Mouse (Mus musculus): Measurements from ENCODE around the gene Gm42715.
"Not testable (repeated sequence)": the region's sequence is repeated elsewhere in the genome, so short reads cannot be mapped to it uniquely, and the experiment has no call there.

Gm42715 gene

DNA sequence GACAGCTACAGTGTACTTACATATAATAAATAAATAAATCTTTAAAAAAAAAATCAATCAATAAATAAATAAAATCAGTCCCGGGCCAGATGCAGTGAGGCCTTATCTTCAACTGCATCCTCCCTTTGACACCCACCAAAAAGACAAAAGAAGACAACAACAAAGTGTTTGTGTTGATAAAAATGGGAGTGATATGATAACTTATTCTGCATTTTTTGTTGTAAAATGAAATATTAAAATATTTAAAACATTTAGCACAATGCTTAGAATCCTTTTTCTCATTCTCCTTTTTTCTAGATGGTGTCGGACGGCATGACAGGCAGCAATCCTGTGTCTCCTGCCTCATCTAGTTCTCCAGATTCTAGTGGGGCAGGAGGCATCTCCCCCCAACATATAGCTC is at the start of gene Gm42715:
Gene Gm42715, plus strand, starts transcription at position 301 of the 400 bp plus-strand sequence.
- no peak for DNase-seq

DNA sequence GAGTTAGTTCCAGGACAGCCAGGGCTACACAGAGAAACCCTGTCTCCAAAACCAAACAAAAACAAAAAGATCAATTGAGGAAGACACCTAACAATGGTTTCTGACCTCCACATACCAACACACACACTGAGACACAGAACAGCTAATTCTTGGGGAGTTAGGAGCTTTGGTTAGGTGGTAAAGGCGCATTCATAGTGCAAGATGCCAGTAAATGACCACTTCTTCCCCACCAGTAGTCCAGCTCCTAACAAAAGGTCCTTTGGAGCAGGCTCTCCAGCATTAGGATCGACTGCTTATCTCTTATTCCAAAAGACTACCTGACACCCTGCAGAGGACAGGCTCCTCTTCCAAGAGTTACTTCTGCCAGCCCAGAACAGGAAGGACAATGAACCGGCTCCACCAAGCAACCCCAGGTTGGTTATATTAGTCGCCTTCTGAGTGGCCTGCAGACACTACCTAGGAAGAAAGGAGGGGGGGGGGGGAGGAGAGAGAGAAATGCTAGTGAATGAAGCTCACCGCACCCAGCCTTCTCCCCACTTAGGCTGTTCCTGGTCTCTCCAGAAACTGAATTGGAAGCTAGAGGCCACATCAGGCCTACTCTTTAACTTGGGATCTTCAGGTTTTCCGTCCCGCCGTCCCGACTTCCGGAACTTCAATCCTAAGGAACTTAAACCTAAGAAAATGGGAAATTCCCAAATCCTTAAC is 49.2 kb upstream of the Gm42715 start:
- DNase-seq = peak; percentile 23

DNA sequence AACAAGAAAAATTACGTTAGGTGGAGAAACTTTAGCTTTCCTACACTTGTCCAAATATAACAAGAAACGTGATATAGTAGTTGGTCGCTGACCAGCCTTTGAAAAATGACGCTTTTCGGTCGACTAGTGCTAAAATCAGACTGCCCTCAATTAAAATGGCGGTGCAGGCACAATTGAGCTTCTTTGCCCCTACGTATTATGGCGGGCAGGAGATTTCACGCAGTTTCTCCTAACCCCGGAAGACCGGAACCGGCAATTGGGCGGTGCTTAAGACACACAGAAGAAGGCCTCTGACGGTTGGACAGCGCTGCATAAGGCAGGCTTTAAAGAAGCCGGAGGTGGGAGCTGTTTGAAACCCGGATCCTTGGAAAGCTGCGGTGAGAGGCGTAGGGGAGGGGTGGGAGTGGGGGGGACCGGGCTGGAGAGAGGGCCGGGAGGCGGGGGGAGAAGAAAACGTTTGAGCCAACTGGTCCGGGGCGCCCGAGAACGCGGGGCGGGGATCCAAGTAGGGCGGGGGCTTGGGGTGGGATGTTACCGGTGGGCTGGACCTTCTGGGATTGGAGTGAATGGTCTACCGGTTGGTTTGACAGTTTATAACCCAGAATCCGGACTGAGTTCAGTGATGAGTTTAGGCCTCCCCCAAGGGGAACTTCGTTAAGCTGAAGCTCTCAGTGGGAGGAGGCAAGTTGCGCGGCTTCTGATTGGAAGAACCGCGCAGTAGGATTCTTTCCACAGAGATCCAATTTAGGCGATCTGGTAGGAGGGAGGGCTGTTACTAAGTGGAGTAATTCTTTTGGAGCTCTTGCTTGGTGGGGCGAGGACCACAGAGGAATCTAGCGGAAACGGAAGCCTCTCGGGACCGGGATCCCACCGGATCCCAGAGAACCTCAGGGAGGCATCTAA is 48.4 kb upstream of the Gm42715 start:
- peak; percentile 88 for DNase-seq

DNA sequence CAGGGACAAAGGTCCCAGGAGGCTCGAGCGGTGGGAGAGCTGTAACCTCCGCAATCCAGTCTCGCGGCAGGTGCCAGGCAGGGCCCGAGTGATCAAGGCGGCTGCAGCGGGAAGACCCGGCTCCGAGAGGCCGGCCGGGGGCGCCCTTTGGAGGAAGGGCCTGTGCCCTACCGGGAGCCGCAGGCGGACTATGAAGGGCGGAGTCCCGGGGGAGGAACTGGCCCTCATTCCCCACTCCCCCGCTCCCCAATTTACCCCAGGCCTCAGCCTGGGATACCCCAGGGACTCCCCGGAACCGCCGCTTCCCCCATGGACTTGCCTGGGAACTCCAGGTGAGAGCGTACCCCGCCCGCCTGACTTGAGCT is 47.8 kb upstream of the Gm42715 start:
- DNase-seq = peak; percentile 60

GRCm38 (mm10) chr7:127472060-127472459 is 47.3 kb upstream of the Gm42715 start:
- DNase-seq = no peak

GRCm38 (mm10) chr7:127473705-127474104 is 45.7 kb upstream of the Gm42715 start:
- DNase-seq = peak; percentile 59

DNA sequence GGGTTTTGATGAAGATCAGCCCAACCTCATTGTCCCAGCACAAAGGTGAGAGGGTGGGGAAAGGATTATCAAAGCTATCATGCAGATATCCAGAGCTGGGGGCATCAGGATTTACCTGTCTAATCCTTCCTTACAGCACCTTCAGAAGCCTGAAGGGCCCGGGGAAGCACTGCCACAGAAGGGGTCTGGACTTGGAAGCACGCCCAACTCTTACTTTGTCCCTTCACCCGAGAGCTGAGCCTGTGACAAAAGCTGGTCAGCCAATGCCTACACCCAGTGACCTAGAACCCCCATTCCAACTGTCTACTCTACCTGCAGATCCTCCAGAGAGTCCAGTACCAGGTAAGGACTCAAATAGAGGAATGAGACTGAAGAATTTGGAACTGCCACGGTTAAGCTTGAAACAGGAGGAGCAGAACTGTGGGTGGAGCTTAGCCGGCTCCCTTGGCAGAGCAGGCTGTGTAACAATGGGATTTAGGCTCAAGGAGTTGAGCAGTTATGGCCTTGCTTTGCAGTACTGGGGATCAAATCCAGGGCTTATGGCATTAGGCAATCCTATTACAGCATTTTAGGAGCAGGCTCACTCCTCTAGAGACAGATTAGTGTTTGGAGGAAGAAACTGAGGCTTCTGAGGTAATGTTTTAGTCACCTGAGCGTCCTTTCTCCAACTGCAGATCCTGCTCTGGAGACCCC is 44.9 kb upstream of the Gm42715 start:
- DNase-seq = no peak

GRCm38 (mm10) chr7:127475186-127475740 is 44.1 kb upstream of the Gm42715 start:
- no peak for DNase-seq

- DNase-seq = no peak
These were observed 43.0 kb upstream of the Gm42715 start for GRCm38 (mm10) chr7:127476336-127476735.

DNA sequence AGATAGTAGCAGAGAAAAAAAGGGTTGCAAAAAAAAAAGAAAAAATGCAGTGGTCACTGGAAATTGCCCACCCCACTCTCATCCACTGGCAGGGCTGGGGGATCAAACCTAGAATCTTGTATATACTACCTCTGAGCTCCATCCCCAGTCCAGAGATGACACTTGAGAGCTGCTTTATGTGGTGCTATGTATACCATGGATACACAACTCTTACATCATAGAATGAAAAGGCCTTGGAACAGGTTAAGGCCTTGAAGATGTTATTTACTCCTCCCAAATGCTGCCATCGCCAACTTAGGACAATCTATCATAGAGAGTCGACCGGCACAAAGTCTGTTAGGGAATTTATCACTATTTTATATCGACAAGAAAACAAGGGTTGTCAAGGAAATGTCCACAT is 42.5 kb upstream of the Gm42715 start:
- no peak for DNase-seq

GRCm38 (mm10) chr7:127477687-127478634 is 41.4 kb upstream of the Gm42715 start:
- peak; percentile 99 for DNase-seq

DNA sequence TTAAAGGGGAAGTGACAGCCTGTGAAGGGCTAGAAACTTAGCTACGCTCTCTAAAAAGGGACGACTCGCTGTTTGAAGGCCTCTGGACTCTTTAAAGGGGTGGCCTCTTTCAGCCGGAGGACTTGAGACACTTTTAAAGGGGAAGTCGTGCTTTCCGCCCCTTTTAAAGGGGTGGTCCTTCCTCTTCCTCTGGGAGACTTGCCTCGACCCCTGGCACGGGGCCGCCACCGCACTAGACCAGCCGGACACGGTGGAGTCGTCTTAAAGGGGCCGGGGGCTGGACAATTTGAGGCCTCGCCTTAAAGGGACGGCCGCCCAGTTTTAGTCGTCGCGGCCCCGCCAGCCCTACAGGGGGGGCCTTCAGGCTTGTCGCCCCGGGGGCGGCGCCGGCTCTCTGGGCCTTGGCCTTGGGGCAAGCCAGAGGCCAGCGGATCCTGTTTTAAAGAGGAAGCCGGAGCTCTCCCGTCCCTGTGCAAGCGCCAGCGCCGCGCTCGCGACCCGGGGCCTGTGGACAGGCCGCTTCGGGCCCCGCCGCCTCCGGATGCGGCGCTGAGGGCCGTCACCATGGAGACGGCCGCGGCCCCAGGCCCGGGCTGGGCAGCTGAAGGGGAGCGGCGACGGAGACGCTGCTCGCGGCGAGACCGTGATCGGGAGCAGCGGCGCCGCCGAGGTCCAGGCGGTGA is 40.6 kb upstream of the Gm42715 start, which contains the start of gene Fbrs:
Gene Fbrs, plus strand, starts transcription at position 565 of the 683 bp plus-strand sequence.
- DNase-seq = no peak

GRCm38 (mm10) chr7:127479318-127480225 is 39.8 kb upstream of the Gm42715 start:
- DNase-seq = peak; percentile 58

GRCm38 (mm10) chr7:127480321-127480720 is 39.1 kb upstream of the Gm42715 start:
- peak; percentile 81 for DNase-seq

DNA sequence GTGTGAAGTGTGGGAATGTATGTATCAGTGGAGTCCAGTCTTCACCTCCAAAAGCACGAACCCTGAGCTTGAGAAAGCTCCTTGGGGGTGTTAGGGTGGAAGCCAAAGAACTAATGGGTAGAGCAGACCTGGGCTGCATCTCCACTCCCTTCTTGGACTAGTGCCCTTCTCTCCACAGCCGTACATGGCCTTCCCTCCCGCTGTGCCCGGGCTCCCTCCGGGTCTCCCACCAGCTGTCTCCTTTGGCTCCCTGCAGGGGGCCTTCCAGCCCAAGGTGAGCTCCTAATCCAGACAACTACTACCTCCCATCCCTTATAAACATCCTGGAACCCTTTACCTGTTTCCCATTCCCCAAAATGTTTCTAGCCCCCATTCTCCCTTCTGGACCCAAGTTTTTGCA is 34.0 kb upstream of the Gm42715 start:
- no peak for DNase-seq

DNA sequence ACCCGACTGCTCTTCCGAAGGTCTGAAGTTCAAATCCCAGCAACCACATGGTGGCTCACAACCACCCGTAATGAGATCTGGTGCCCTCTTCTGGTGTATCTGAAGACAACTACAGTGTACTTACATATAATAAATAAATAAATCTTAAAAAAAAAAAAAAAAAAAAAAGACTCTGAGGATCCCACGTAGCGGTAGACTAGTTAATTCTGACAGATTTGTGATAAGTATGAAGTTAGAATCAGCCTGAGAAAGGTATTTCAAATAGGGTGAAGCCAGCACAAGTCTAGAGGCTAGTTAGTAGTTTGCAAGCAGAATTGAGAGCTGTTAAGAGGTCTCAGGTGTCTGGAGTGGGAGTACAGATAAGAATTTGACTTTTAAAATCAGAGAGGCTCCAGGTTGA is 31.0 kb upstream of the Gm42715 start:
- DNase-seq = not testable (repeated sequence)

DNA sequence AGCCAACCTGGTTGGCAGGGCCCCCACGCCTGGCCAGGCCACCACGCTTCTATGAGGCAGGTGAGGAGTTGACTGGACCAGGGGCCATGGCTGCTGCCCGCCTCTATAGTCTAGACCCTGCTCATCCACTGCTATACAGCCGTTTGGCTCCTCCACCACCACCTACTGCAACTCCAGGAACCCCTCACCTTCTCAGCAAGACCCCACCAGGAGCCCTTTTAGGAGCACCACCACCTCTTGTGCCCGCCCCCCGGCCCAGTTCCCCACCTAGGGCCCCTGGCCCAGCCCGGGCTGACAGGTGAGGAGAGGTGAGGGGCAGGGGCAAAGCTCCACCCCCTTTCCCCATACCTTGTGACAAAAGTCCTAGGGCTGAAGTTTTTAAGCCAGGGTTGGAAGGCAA is 29.4 kb upstream of the Gm42715 start:
- no peak for DNase-seq

GRCm38 (mm10) chr7:127491846-127492245 is 27.5 kb upstream of the Gm42715 start:
- no peak for DNase-seq

GRCm38 (mm10) chr7:127494648-127495047 is 24.7 kb upstream of the Gm42715 start:
- no peak for DNase-seq

DNA sequence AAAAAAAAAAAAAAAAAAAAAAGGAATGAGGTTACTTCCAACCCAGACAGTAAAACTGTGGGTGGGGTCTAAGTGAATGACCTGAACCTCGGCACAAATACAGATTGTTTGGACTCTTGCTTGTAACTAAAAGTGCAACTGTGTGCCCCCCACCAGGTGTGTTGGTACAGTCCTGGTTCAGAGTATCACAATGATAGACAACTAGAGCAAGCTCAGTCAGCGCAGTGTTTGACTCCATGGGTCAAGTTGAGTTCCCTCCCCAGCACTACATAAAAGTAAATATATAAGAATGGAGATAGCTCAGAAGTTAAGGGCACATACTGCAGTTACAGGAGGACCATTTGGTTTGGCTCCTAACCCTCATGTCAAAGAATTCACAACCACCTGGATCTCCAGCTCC is 22.0 kb upstream of the Gm42715 start:
- DNase-seq = no peak

All from thymus, postnatal 25 days (tissue).